Mouse (Mus musculus) common myeloid progenitor, adult 5-6 weeks (primary cell): ENCODE results near the gene Bgn. TPM values are rescaled to one million over a fixed set of nuclear protein-coding genes. Genes with fewer than 3 reads are reported as not detected.

Experiments
- ATAC-seq: replicated peaks from 2 replicates; pipeline ENCODE4 v1.8.0; 2016; ENCODE audit warnings: low read depth, mild to moderate bottlenecking, moderate TSS enrichment, inconsistent platforms; ENCODE audit not compliant: poor library complexity, severe bottlenecking
- total RNA-seq: library from RNA; stranded (forward); fragments of 200-1000, 187-1606 nt; gene quantifications from 2 replicates; pipeline ENCODE4 v1.2.3, GENCODE M21; 2017

Bgn gene
- total RNA-seq, 1 experiment from 2014 or later, result 0.59 TPM

GRCm38 (mm10) chrX:73484870-73485269 is 1.5 kb downstream of the Bgn start:
- ATAC-seq, result no peak

GRCm38 (mm10) chrX:73486920-73487319 is 3.5 kb downstream of the Bgn start:
- ATAC-seq, result no peak

- ATAC-seq, result no peak
Observed at GRCm38 (mm10) chrX:73490186-73490585, 6.8 kb downstream of the Bgn start.

- no peak for ATAC-seq
Observed at GRCm38 (mm10) chrX:73490804-73491203, 7.4 kb downstream of the Bgn start.

GRCm38 (mm10) chrX:73493567-73493966 is 10.2 kb downstream of the Bgn start:
- peak; percentile 85; the same call in 1 of the 2 replicates for ATAC-seq

- ATAC-seq, result no peak
Observed at GRCm38 (mm10) chrX:73496746-73497145, 13.3 kb downstream of the Bgn start.

- no peak for ATAC-seq
Observed at GRCm38 (mm10) chrX:73505130-73505735, 21.8 kb downstream of the Bgn start.

- ATAC-seq, result no peak
Observed at GRCm38 (mm10) chrX:73506577-73506976, 23.2 kb downstream of the Bgn start.

- ATAC-seq, result no peak
Observed at GRCm38 (mm10) chrX:73509209-73509608, 25.8 kb downstream of the Bgn start.

- ATAC-seq, result no peak
Observed at GRCm38 (mm10) chrX:73512904-73513303, 29.5 kb downstream of the Bgn start.

GRCm38 (mm10) chrX:73516556-73516955 is 33.2 kb downstream of the Bgn start:
- no peak for ATAC-seq

GRCm38 (mm10) chrX:73517060-73517600 is 33.7 kb downstream of the Bgn start:
- no peak for ATAC-seq

- ATAC-seq, result peak; percentile 50; the same call in 1 of the 2 replicates
Observed at GRCm38 (mm10) chrX:73520692-73521091, 37.3 kb downstream of the Bgn start.

- ATAC-seq, result peak; percentile 50
Observed at GRCm38 (mm10) chrX:73524318-73525222, 41.2 kb downstream of the Bgn start.

GRCm38 (mm10) chrX:73525223-73526140 is 42.1 kb downstream of the Bgn start:
- ATAC-seq, result no peak

- ATAC-seq, result peak; percentile 61
Observed at GRCm38 (mm10) chrX:73526410-73526887, 43.0 kb downstream of the Bgn start.

GRCm38 (mm10) chrX:73537875-73538274 is 54.5 kb downstream of the Bgn start:
- ATAC-seq, result no peak

GRCm38 (mm10) chrX:73543340-73543739 is 59.9 kb downstream of the Bgn start:
- no peak for ATAC-seq
